Comparison of ENCODE assay signal across 17 mouse cellular contexts in the genomic region with DNA sequence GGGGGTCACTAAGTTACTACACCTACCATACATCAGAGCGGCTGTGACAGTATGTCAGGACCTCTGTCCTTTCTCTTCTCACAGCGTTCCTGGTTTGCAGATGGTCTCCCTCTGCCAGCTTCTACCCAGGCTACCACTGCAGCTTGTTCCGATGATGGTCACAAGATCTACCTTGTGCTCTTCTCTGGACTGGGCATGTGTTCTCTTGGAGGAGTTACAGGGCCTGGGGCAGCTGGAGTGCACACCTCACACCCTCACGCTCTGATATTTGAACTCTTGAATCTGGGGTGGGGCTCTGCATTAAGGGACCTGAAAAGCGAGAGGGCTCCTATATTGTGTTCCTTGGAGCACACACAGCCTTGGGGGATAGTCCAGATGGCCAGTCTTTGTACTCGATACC. TPM values are rescaled to one million over a fixed set of nuclear protein-coding genes. Genes with fewer than 3 reads are reported as not detected.
"Had no signal": no experiment of that assay in that cellular context is flagged by ENCODE, and none has a peak within 500 bp of the region (broad histone marks: within the 10 kb centered on the region; RNA-seq: fewer than 3 reads in every experiment).

No protein-coding gene starts in this region.

- H3K9me3 ChIP-seq: midbrain, embryonic 10.5 days; midbrain, embryonic 12.5 days; neural tube, embryonic 13.5 days; neural tube, embryonic 15.5 days; stomach, embryonic 15.5 days had no signal

- H3K27ac ChIP-seq: midbrain, embryonic 10.5 days; midbrain, embryonic 12.5 days; neural tube, embryonic 13.5 days; neural tube, embryonic 15.5 days; stomach, embryonic 15.5 days; stomach, postnatal 0 days had no signal

- DNase-seq: lung, adult 18-20 months; lung, embryonic 14.5 days; lung, postnatal 14 days; lung, postnatal 4 days; midbrain, embryonic 14.5 days; right cerebral cortex, postnatal 14 days; thymus, adult 2 months; thymus, postnatal 25 days; thymus, postnatal 4 days had no signal

- H3K27me3 ChIP-seq: midbrain, embryonic 12.5 days; neural tube, embryonic 13.5 days; neural tube, embryonic 15.5 days; stomach, embryonic 15.5 days had no signal

- H3K36me3 ChIP-seq: midbrain, embryonic 10.5 days; midbrain, embryonic 12.5 days; neural tube, embryonic 13.5 days; neural tube, embryonic 15.5 days; stomach, embryonic 15.5 days had no signal

- H3K4me3 ChIP-seq: midbrain, embryonic 10.5 days; midbrain, embryonic 12.5 days; myocyte; neural tube, embryonic 13.5 days; neural tube, embryonic 15.5 days; stomach, embryonic 15.5 days had no signal

- H3K9ac ChIP-seq: lung, embryonic 14.5 days; midbrain, embryonic 12.5 days; neural tube, embryonic 13.5 days; neural tube, embryonic 15.5 days; stomach, embryonic 15.5 days had no signal

RNA-seq across cellular contexts. Expression of gene Alpl, which starts 10.9 kb away (rescaled TPM):
- total RNA-seq: megakaryocyte-erythroid progenitor cell, adult 5-6 weeks had no signal
